ENCODE assay signal across 16 mouse cellular contexts in genomic region chr3:129523456-129524143, GRCm38 (mm10).
"Had no signal": no experiment of that assay in that cellular context is flagged by ENCODE, and none has a peak within 500 bp of the region (broad histone marks: within the 10 kb centered on the region; RNA-seq: fewer than 3 reads in every experiment).

No protein-coding gene starts in this region.

- H3K27me3 ChIP-seq: kidney, embryonic 15.5 days; limb, embryonic 12.5 days; midbrain, embryonic 13.5 days; stomach, embryonic 15.5 days had no signal

- H3K4me3 ChIP-seq: kidney, embryonic 15.5 days; limb, embryonic 12.5 days; midbrain, embryonic 13.5 days; stomach, embryonic 15.5 days had no signal

- H3K9ac ChIP-seq: kidney, embryonic 15.5 days; limb, embryonic 12.5 days; liver, embryonic 14.5 days; midbrain, embryonic 13.5 days; stomach, embryonic 15.5 days had no signal

- H3K4me2 ChIP-seq: kidney, embryonic 15.5 days; limb, embryonic 12.5 days; midbrain, embryonic 13.5 days; stomach, embryonic 15.5 days had no signal

- H3K4me1 ChIP-seq: kidney, embryonic 15.5 days; limb, embryonic 12.5 days; midbrain, embryonic 13.5 days; stomach, embryonic 15.5 days had no signal

- DNase-seq: kidney, adult 2 months; kidney, postnatal 25 days; layer of hippocampus, adult 9-11 months; layer of hippocampus, postnatal 36 days; lung, adult 18-20 months; lung, postnatal 4 days; right cerebral cortex, adult 18-20 months; right cerebral cortex, postnatal 25 days; thymus, adult 2 months; thymus, postnatal 36 days had no signal

- H3K9me3 ChIP-seq: kidney, embryonic 15.5 days; limb, embryonic 12.5 days; midbrain, embryonic 13.5 days; stomach, embryonic 15.5 days had no signal

- H3K27ac ChIP-seq: kidney, embryonic 15.5 days; limb, embryonic 12.5 days; liver, embryonic 14.5 days; midbrain, embryonic 13.5 days; stomach, embryonic 15.5 days had no signal

- ATAC-seq: intestine, embryonic 16.5 days; midbrain, embryonic 13.5 days had no signal

- H3K36me3 ChIP-seq: kidney, embryonic 15.5 days; limb, embryonic 12.5 days; midbrain, embryonic 13.5 days; stomach, embryonic 15.5 days had no signal
